Mouse (Mus musculus) olfactory bulb, adult 2 months (tissue): ENCODE data around the gene Egln3. TPM values are rescaled to one million over a fixed set of nuclear protein-coding genes. Genes with fewer than 3 reads are reported as not detected.

Experiments used
- H3K27ac ChIP-seq: fragments of 200-500 bp; 2 replicates; pipeline ENCODE4 v1.5.1; 2012; ENCODE audit warnings: low read depth, low read length; ENCODE audit not compliant: insufficient read depth
- H3K4me1 ChIP-seq: fragments of 200-500 bp; 2 replicates; pipeline ENCODE4 v1.6.1; 2012; ENCODE audit warnings: low read length; ENCODE audit not compliant: control insufficient read depth, insufficient read depth
- H3K4me3 ChIP-seq: fragments of 200-500 bp; 2 replicates; pipeline ENCODE4 v1.5.1; 2012; ENCODE audit warnings: mild to moderate bottlenecking, low read depth, low read length, moderate library complexity; ENCODE audit not compliant: insufficient read depth
- CTCF ChIP-seq: fragments of 200-500 bp; IDR thresholded peaks from 2 replicates; pipeline ENCODE4 v1.5.1; 2012; ENCODE audit warnings: low read depth, mild to moderate bottlenecking, low read length, moderate library complexity; ENCODE audit not compliant: insufficient read depth
- POLR2A ChIP-seq: fragments of 200-500 bp; IDR thresholded peaks from 2 replicates; pipeline ENCODE4 v1.6.1; 2012; ENCODE audit warnings: mild to moderate bottlenecking, low read depth, low read length, moderate library complexity; ENCODE audit not compliant: insufficient read depth
- WGBS: fragments of 180-500 bp; shearing (Covaris S2); methylation state at CpG from one replicate; pipeline ENCODE4 v1.1.7; 2018; 5-methylcytosine and 5-hydroxymethylcytosine counted together
- polyA plus RNA-seq: library from polyadenylated mRNA; stranded (reverse); fragments of >200 nt; gene quantifications from 2 replicates; pipeline ENCODE4 v1.2.4, GENCODE M21; 2012; ENCODE audit warnings: low replicate concordance; ENCODE audit not compliant: missing spikeins, insufficient read depth, insufficient read length

Gene Egln3
- polyA plus RNA-seq, 1 experiment = not detected

- Histone ChIP-seq H3K4me1 (peaks cover 5% of the 10 kb centered on the region; the same call in 1 of the 2 replicates), H3K27ac (no peak overlapping the region), H3K4me3 (no peak overlapping the region)
- TF ChIP-seq CTCF (no peak), POLR2A (no peak)
- WGBS = 89% methylated on average over 2 of the region's 2 CpGs
Observed at GRCm38 (mm10) chr12:54160279-54160678, 43.4 kb downstream of the Egln3 start.

- H3K27ac ChIP-seq = no peak overlapping the region
- WGBS = 96% methylated on average over 1 of the region's 1 CpGs
- no peak overlapping the region for H3K4me3 ChIP-seq
- H3K4me1 ChIP-seq = no peaks in the 10 kb centered on the region
- TF ChIP-seq POLR2A (no peak), CTCF (no peak)
Observed at GRCm38 (mm10) chr12:54154771-54155170, 48.9 kb downstream of the Egln3 start.

- H3K27ac ChIP-seq = no peak overlapping the region
- TF ChIP-seq CTCF = no peak
- TF ChIP-seq POLR2A = no peak
- peaks cover 3% of the 10 kb centered on the region; the same call in 1 of the 2 replicates for H3K4me1 ChIP-seq
- 39% methylated on average over 12 of the region's 12 CpGs for WGBS
- H3K4me3 ChIP-seq = no peak overlapping the region
Observed at GRCm38 (mm10) chr12:54146943-54147556, 56.6 kb downstream of the Egln3 start.
